Mouse (Mus musculus): ENCODE measurements around the gene Slc34a3. TPM values are rescaled to one million over a fixed set of nuclear protein-coding genes. Genes with fewer than 3 reads are reported as not detected.

Slc34a3 gene
- polyA plus RNA-seq, 1 experiment from 2014 or later = not detected

DNA sequence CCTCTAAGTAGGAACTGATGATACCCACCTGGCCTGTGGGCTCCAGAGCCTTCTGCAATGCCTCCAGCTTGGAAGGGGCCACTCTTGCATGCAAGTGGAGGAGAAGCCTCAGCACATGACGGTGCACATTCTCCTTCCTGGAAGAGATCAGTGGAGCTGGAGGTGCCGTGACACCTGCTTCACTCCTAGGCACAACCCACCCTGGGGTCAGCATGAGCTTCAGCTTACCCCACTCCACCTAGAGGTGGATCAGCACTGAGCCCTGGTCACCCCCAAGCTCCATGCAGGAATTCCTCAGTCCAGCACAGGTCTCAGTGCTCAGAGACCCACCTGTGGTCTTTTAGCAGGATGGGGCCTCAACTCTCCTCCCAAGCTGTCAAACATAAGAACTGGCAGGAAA lies 33.5 kb downstream of the Slc34a3 start:
- Histone ChIP-seq H3K4me1 (peaks cover 25% of the 10 kb centered on the region), H3K4me2 (no peak overlapping the region), H3K36me3 (peaks cover 67% of the 10 kb centered on the region), H3K27ac (replicated peaks) (no peak overlapping the region), H3K4me3 (no peak overlapping the region), H3K9ac (no peak overlapping the region), H3K27me3 (replicated peaks) (peaks cover 10% of the 10 kb centered on the region), H3K9me3 (no peaks in the 10 kb centered on the region)
- no peak for ATAC-seq (ENCODE audit: extremely low read depth, insufficient number of reproducible peaks, low FRiP score, low TSS enrichment)
- WGBS = 89% methylated on average over 2 of the region's 2 CpGs

DNA sequence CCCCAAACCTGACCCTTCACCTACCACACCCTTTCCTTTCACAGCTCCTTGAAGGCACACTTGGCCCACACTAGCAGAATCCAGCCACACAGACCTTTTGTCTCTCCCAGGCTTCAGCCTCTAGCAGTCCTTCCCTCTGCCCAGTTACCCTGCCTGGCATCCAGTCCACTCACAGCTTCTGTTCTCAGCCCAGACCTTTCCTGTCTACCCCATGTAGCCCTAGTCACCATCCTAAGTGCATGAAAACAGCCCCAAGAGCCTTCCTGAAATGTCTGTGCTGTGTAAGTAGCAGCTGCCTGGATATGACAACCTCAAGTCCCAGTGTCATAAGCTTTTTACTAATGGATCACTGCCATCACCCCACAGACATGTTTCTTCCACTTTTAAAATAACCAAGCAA lies 36.2 kb downstream of the Slc34a3 start:
- Histone ChIP-seq H3K36me3 (peaks cover 40% of the 10 kb centered on the region), H3K4me2 (no peak overlapping the region), H3K9ac (no peak overlapping the region), H3K4me3 (no peak overlapping the region), H3K27ac (replicated peaks) (peak overlapping the region; percentile 80), H3K4me1 (peaks cover 51% of the 10 kb centered on the region), H3K9me3 (no peaks in the 10 kb centered on the region), H3K27me3 (replicated peaks) (peaks cover 30% of the 10 kb centered on the region)
- ATAC-seq (ENCODE audit: extremely low read depth, insufficient number of reproducible peaks, low FRiP score, low TSS enrichment) = no peak

DNA sequence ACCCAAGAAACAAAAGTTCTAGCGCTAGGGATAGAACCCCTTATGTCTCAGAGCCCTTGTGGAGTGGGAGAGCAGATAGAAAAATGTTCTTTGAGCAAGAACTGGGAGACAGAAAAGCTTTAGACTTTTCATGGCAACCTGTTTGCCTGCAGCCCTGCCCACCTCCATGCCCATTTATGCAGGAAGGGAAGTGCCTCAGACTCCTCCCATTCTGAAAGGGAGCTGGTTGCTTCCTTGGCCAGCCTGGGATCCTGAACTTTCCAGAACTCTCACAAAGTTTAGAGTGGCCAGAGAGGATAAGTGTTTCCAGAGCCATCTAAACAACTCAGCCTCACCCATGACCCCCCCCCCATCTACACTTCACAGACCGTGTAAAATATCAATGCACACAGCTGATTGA lies 37.0 kb downstream of the Slc34a3 start:
- Histone ChIP-seq H3K4me1 (peaks cover 51% of the 10 kb centered on the region), H3K4me2 (peak overlapping the region; percentile 70), H3K27me3 (replicated peaks) (peaks cover 30% of the 10 kb centered on the region), H3K9me3 (no peaks in the 10 kb centered on the region), H3K27ac (replicated peaks) (peak overlapping the region; percentile 80), H3K4me3 (peak overlapping the region; percentile 46; the same call in 1 of the 2 replicates), H3K36me3 (peaks cover 32% of the 10 kb centered on the region), H3K9ac (no peak overlapping the region)
- 28% methylated on average over 2 of the region's 2 CpGs for WGBS
- no peak for ATAC-seq (ENCODE audit: extremely low read depth, insufficient number of reproducible peaks, low FRiP score, low TSS enrichment)

DNA sequence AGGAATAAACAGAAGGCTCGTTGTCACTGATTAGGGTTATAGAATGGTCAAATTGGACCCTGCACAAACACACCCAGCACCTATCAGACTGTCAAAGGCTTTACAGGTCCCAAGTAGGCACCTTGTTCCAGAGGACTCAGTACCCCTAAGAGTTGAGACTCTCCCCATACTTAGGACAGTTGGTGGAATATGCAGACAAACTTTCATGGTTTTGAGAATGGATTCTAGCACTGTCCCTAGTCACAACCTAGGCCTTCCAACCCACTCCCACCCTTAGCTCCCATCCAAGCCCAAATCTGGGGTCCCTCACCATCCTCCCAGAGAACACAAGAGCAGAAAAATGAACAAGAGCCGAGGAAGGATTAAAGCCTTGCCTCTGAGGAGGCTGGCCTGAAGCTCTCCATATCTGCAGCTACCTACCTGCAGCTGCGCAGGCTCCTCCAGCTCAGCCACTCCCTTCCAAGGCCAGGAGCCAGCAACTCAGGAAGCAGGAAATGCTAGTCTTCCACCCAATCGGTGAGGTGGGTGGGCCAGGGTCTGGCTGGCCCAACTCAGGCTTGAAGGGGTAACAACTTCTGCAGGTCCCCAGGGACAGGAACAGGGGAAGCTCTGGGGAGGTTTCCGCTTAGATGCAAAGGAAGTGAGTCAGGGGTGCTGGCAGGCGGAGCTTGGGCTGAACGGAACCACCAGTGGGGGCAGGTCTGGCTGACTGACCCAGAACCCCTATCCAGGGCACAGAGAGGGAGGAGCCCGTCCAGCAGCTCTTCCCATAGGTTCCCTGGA lies 37.8 kb downstream of the Slc34a3 start, which contains the start of gene Tor4a:
Gene Tor4a, minus strand, starts transcription at position 715 of the 783 bp plus-strand sequence.
- H3K4me1 ChIP-seq = peaks cover 51% of the 10 kb centered on the region
- H3K4me3 ChIP-seq = peak within 1 kb of the TSS; percentile 46
- H3K27me3 ChIP-seq (replicated peaks) = peaks cover 30% of the 10 kb centered on the region
- peak within 1 kb of the TSS; percentile 80 for H3K27ac ChIP-seq (replicated peaks)
- ATAC-seq (ENCODE audit: extremely low read depth, insufficient number of reproducible peaks, low FRiP score, low TSS enrichment) = peak; percentile 33
- H3K4me2 ChIP-seq = peak within 1 kb of the TSS; percentile 70
- peak within 1 kb of the TSS; percentile 68 for H3K9ac ChIP-seq
- WGBS = 7% methylated on average over 8 of the region's 8 CpGs
- no peaks in the 10 kb centered on the region for H3K9me3 ChIP-seq
- peaks cover 24% of the 10 kb centered on the region for H3K36me3 ChIP-seq

DNA sequence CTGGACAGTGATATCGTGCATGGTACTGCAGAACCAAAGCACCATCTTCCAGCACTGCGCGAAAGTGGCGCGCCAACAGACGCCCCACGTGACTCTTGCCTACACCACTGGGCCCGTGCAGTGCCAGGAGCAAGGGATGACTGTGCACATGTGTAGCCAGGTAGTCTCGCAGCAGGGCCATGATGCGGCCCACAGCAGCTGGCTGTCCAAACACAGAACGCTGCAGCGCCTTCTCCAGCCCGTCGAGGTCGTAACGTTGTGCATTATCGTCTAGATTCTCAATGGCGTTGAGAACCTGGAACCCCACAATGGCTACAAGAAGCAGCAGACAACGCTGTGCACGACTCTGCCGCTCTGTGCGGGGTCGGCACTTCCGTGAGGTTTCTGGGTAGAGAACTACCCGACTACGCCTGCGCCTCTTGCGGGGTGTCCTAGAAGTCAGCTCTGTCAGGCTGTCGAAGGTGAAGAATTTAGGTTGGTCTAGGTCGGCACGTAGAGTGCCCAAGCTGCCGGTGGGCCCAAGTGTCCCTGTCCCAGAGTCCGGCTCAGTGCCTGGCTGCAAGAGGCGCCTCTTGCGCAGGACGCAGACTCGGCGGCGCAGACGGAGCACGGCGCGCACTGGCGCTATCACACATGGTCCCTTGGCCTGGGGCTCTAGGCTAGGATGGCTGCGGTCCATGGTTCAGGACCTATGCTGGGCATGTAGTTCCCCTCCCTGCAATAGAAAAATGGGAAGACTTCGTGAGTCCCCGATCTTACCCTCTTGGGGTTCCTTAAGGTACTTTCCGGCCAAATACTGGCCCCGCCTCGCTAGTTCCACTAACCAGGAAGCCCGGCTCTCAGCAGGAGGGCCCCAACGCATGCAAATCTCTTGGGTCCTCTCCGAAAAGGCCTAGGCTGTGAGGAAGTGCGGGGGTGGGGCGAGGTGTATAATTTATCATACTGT lies 38.7 kb downstream of the Slc34a3 start:
- H3K27ac ChIP-seq (replicated peaks) = peak overlapping the region; percentile 80
- ATAC-seq (ENCODE audit: extremely low read depth, insufficient number of reproducible peaks, low FRiP score, low TSS enrichment) = no peak
- H3K9me3 ChIP-seq = no peaks in the 10 kb centered on the region
- H3K27me3 ChIP-seq (replicated peaks) = peaks cover 30% of the 10 kb centered on the region
- peak overlapping the region; percentile 68 for H3K9ac ChIP-seq
- peaks cover 15% of the 10 kb centered on the region for H3K36me3 ChIP-seq
- 15% methylated on average over 55 of the region's 55 CpGs for WGBS
- H3K4me1 ChIP-seq = peaks cover 51% of the 10 kb centered on the region
- peak overlapping the region; percentile 70 for H3K4me2 ChIP-seq
- H3K4me3 ChIP-seq = peak overlapping the region; percentile 46

DNA sequence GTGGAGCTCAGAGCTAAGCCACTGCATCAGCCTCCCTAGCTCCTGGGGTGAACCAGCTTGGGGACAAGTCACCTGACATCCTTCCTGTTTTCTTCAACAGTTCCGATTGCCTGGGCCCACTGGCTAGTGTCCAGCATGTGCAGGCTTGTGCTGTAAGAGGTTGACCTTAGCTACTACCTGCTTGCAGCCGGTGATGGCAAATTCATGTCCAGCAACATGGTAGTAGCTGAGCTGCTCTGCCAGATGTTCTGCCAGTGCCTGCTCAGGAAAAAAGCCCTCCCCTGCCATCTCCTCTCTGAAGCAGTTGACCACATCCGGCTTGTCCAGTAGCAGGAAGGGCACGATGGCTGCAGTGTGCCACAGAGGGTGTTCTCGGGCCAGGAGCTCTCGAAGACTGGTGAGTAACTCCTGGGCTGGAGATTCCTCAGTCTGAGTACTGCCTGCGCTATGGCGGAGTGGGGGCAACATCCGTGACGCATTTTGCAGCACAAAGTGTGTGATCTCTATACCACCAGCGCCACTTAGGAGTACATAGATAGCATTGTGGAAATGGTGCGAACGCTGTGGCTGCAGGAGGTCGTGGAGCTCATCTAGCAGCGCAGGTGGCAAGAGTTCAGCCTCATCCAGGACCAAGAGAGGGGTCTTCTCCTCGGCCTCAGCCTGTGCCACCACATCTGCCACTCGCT lies 39.5 kb downstream of the Slc34a3 start:
- Histone ChIP-seq H3K27ac (replicated peaks) (0 out of 2 replicates have a peak overlapping the region, but pooled peaks have one; percentile 12), H3K4me2 (peak overlapping the region; percentile 70), H3K4me3 (peak overlapping the region; percentile 46; the same call in 1 of the 2 replicates), H3K36me3 (peaks cover 7% of the 10 kb centered on the region), H3K4me1 (peaks cover 51% of the 10 kb centered on the region), H3K27me3 (replicated peaks) (peaks cover 30% of the 10 kb centered on the region), H3K9me3 (no peaks in the 10 kb centered on the region), H3K9ac (peak overlapping the region; percentile 68; the same call in 1 of the 2 replicates)
- 73% methylated on average over 17 of the region's 17 CpGs for WGBS
- ATAC-seq (ENCODE audit: extremely low read depth, insufficient number of reproducible peaks, low FRiP score, low TSS enrichment) = no peak

DNA sequence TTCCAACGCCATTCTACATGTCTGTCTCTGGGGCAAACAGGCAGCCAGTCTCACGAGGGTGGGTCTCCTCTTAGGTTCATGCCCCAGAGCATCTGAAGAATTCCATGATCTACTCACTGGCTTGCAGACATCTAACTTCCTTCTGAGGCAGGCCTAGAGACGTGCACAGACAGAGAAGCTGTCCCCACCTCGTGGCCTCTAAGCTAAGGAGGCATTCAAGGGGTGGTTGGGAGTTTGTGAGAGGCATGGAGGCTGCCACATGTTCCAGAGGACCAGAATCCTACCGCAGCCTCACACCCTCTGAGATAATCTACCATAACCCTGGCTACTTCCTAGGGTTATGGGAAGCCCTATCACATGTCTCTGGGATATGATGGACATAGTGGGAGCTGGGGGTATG lies 40.2 kb downstream of the Slc34a3 start:
- no peak for ATAC-seq (ENCODE audit: extremely low read depth, insufficient number of reproducible peaks, low FRiP score, low TSS enrichment)
- H3K9ac ChIP-seq = no peak overlapping the region
- peaks cover under 1% of the 10 kb centered on the region for H3K36me3 ChIP-seq
- H3K27ac ChIP-seq (replicated peaks) = peak overlapping the region; percentile 44; the same call in 1 of the 2 replicates
- H3K4me1 ChIP-seq = peaks cover 51% of the 10 kb centered on the region
- no peaks in the 10 kb centered on the region for H3K9me3 ChIP-seq
- peak overlapping the region; percentile 70 for H3K4me2 ChIP-seq
- WGBS = 62% methylated on average over 5 of the region's 5 CpGs
- peaks cover 30% of the 10 kb centered on the region for H3K27me3 ChIP-seq (replicated peaks)
- H3K4me3 ChIP-seq = no peak overlapping the region

DNA sequence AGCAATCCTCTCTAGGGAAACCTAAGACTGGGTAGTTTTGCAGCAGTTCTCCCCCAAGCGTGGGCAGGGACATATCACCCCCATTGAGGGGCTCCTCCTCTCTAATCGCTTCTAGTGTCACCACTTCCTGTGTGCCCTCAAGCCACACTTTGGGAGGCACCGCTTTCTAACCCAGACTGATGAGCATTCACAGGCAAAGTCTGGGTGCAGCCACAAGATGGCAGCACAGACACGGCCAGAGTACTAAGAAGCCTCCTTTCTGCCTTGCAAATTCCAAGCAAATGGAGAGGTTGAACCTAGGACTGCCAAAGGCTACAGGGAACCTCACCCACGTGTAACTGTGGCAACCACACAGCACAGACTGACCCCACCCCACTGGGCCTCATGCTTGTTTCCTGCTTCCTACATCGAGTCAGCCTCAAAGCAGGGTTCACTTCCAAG lies 40.8 kb downstream of the Slc34a3 start:
- H3K9ac ChIP-seq = peak overlapping the region; percentile 67; the same call in 1 of the 2 replicates
- 2% methylated on average over 6 of the region's 6 CpGs for WGBS
- H3K9me3 ChIP-seq = no peaks in the 10 kb centered on the region

DNA sequence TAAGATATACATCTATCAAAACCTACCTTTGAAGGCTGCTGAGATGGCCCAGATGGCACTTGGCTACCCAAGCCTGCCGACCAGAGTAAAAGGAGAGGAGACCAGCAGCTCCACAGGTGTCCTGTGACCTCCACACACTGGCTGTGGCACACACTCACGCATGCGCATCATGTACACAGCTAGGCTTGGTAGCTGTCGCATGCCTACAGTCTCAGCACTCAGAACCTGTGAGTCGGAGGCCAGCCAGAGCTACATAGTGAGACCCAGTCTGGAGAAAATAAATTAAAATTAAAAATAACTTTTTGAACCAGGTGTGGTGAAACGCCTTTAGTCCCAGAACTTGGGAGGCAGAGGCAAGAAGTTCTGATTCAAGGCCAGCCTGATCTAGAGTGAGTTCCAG lies 46.3 kb downstream of the Slc34a3 start:
- no peaks in the 10 kb centered on the region for H3K36me3 ChIP-seq
- peaks cover 37% of the 10 kb centered on the region for H3K27me3 ChIP-seq (replicated peaks)
- H3K9ac ChIP-seq = no peak overlapping the region
- peaks cover 19% of the 10 kb centered on the region for H3K4me1 ChIP-seq
- H3K4me2 ChIP-seq = no peak overlapping the region
- H3K27ac ChIP-seq (replicated peaks) = no peak overlapping the region
- WGBS = 72% methylated on average over 6 of the region's 6 CpGs
- no peaks in the 10 kb centered on the region for H3K9me3 ChIP-seq
- no peak overlapping the region for H3K4me3 ChIP-seq
- ATAC-seq (ENCODE audit: extremely low read depth, insufficient number of reproducible peaks, low FRiP score, low TSS enrichment) = no peak

More for the DNA sequence above, 40.8 kb downstream of the Slc34a3 start:
- no peak overlapping the region for H3K27ac ChIP-seq (replicated peaks)
- no peak for ATAC-seq (ENCODE audit: extremely low read depth, insufficient number of reproducible peaks, low FRiP score, low TSS enrichment)
- peaks cover 51% of the 10 kb centered on the region for H3K4me1 ChIP-seq
- no peak overlapping the region for H3K4me3 ChIP-seq
- peaks cover 30% of the 10 kb centered on the region for H3K27me3 ChIP-seq (replicated peaks)
- no peaks in the 10 kb centered on the region for H3K36me3 ChIP-seq
- H3K4me2 ChIP-seq = peak overlapping the region; percentile 70

DNA sequence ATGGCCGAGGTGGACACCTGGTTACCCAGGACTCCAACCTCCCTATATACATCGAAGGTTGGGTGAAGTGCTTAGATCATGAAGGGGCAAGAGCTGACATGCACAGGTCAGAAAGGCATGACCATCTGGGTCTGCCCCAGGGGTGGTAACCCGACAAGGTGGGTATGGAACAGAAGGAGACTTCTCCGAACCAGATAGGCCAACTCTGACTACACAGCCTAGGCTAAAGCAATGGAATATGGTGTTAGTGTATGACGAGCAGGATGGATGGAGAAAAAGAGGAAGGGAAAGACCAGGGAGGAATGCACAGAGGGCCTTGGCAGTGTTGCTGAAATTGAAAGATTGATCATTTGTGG lies 47.6 kb downstream of the Slc34a3 start:
- Histone ChIP-seq H3K9me3 (no peaks in the 10 kb centered on the region), H3K9ac (peak overlapping the region; percentile 77)
- WGBS = 29% methylated on average over 5 of the region's 5 CpGs

More for the DNA sequence above, 47.6 kb downstream of the Slc34a3 start:
- Histone ChIP-seq H3K4me2 (peak overlapping the region; percentile 90), H3K4me3 (peak overlapping the region; percentile 59), H3K4me1 (peaks cover 31% of the 10 kb centered on the region), H3K27ac (replicated peaks) (no peak overlapping the region), H3K36me3 (no peaks in the 10 kb centered on the region), H3K27me3 (replicated peaks) (peaks cover 45% of the 10 kb centered on the region)
- ATAC-seq (ENCODE audit: extremely low read depth, insufficient number of reproducible peaks, low FRiP score, low TSS enrichment) = no peak

Measured in heart, embryonic 13.5 days (tissue).